Mouse (Mus musculus): Measurements from ENCODE around the gene 4930470P17Rik.
"Not testable (repeated sequence)": the region's sequence is repeated elsewhere in the genome, so short reads cannot be mapped to it uniquely, and the experiment has no call there.

GRCm38 (mm10) chr2:170624201-170624880, 22.5 kb upstream of the 4930470P17Rik start:
- TF ChIP-seq POLR2A (IDR thresholded peaks at IDR 0.05; ENCODE audit: control insufficient read depth, extremely low read depth, insufficient read depth, low read length, poor library complexity); CTCF (IDR thresholded peaks at IDR 0.05; ENCODE audit: borderline replicate concordance, control insufficient read depth, extremely low read depth, insufficient read depth, low read length, poor library complexity): not testable (repeated sequence)
